Mouse (Mus musculus) ES-E14 (cell line): ENCODE results near the gene Prrxl1.

Experiments
- HCFC1 ChIP-seq: IDR thresholded peaks from 2 replicates; pipeline ENCODE4 v1.6.1; 2012; ENCODE audit warnings: low read length, inconsistent platforms, borderline replicate concordance; ENCODE audit not compliant: insufficient read depth
- ZNF384 ChIP-seq: IDR thresholded peaks from 2 replicates; pipeline ENCODE4 v1.6.1; 2012; ENCODE audit warnings: low read depth, low read length, inconsistent platforms

DNA sequence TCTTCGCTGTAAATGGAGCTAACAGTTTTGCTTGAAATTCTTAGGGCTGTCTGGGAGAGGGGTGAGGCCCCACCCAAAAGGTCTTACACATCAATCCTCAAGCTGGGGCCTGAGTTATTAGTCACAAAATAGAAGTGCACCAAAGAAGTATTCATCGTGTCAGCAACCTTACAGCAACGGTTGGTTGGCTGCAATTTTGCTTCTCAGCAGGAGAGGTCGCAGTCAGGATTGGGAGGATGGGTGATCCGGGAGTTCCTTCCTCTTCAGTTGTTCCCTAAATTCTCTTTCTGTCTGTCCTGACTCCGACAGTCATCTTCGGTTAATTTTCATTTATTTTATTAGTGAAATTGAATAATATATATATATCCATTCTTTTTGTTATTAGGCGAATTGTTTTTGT, 26.7 kb upstream of the Prrxl1 start:
- TF ChIP-seq HCFC1 (no peak), ZNF384 (no peak)
